Mouse (Mus musculus) urinary bladder, postnatal 4 days (tissue): ENCODE measurements at regions not wholly inside any gene's neighbourhood (a gene's known extent, or its start where the extent isn't known, plus 50 kb on each side); places are given as distances from the start of the nearest gene placed in this dataset.

Experiments used
- DNase-seq, 2 experiments: peaks; one replicate each; pipeline ENCODE4 v3.0.0; 2021 to 2022; ENCODE audit warnings: low spot score in 2 of 2

- no peak for DNase-seq
Measured at GRCm38 (mm10) chr7:79543231-79544071, 74.0 kb downstream of the Rhcg start.

GRCm38 (mm10) chr7:79542379-79543015 lies 75.0 kb downstream of the Rhcg start:
- DNase-seq: no peak

GRCm38 (mm10) chr7:79540246-79540645 lies 74.1 kb upstream of the Polg start:
- no peak for DNase-seq

DNA sequence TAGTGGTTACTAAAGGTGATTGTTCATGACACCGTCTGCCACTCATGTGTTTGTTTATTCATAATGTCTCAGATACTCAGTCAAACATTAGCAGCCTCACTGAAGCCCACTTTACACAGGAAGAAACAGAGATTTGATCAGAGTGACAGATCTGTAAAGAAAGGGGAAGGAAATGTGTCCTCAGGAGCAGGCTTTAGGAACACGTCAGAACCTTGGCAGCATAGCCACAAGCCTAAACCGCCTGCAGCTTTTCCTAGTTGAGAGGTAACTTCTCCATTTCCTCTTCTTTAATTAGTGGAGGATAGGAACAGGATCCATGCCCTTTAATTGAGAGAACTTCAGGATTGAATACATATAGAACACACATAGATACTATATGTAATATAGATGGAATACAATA lies 73.3 kb upstream of the Polg start:
- no peak for DNase-seq

GRCm38 (mm10) chr7:79536157-79536641 lies 70.0 kb upstream of the Polg start:
- DNase-seq: no peak

DNA sequence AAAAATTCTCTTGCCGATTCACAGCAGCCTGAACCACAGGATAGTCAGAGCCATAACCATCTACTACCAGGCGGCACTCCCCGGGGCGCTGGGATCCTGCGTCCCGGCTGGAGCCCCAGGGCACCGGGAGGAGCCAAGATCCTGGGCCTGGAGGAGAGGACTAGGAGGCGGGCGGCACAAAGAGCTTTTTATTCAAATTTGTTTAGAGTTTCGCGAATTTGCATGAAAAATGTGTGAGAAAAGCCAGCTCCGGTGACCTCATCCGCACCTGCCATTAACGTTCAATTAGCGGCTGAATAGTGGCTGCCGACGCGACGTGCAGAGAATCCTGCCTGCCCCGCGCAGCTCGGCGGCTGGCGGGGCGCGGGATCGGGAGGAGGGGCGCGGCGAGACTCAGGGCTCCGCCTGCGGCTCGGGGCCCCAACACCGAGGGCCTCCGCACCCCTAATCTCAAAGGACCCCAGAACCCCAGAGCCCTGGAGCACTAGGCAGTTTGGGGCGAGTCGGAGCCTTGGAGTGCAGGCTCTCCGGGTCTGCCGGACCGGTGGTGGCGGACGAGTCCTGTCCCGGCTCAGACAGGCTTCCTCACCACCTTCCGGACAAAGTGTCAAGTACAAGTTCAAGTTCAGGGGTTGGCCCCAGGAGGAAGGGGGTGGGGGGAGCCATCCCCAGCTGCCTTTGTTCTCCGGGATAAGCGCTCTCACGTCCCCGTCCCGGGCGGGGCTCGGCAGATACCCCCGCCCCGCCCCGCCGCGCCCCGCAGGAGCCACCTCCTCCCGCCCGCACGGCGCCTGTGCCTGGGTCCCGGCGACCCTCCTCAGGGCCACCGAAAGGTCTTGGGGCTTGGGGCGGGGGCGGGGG lies 69.3 kb upstream of the Polg start:
- DNase-seq: no peak

DNA sequence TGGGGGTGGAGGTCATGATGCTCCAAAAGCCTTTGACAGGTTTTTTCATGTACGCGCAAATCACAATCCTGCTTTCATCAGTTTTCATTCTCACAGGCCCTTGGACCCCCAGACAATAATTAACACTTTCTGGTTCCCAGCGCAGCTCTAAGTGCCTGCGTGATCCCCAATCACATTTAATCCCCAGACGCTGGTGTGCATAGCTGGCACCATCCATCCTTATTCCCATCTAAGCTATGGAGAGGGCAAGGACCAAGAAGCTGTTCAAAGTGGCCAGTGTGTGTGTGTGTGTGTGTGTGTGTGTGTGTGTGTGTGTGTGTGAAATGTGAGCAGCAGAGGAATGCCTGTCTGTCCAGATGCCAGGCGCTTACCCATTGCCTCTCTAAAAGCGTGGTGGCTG lies 68.7 kb upstream of the Polg start:
- DNase-seq: no peak

DNA sequence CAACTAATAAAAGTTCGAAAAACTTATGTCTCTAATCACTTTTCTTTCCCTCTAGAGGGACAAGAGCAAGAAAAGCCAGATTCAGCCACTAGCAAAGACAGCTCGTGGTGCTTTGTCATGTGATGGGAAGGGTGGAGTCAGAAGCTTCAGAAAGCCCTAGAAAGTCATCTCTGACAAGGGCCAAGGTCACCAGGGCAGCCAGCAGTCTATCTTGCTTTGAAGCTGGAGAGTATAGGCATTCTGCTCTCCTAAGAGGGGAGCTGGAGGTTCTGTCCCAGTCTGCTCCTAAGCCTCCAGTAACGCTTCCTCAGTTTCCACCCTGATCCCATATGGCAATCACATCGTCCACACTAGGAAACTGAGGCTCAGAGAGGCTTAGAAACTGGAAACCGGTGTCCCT lies 68.2 kb upstream of the Polg start:
- DNase-seq: no peak

GRCm38 (mm10) chr7:79532626-79533140 lies 66.5 kb upstream of the Polg start:
- DNase-seq: no peak

- DNase-seq: no peak
Measured at GRCm38 (mm10) chr7:79531551-79532356, 65.6 kb upstream of the Polg start.

DNA sequence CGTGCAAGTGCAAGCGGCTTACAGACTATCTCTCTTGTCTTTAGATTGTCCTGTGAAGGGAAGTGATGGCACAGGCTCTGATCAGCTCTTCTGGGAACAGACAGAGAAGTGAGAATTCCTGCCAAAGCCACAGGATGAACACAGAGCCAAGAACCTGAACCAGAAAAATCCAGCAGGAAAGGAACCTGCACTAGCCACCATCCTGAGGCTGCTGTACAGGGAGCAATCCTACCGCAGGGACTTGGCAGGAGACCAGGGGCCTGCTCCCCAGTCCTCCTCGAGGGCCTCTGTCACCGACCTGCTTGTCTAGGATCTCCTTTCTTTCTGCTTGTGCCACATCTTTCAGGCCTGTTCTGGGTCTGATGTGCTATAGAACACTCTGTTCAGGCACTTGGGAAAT lies 65.0 kb upstream of the Polg start:
- no peak for DNase-seq

DNA sequence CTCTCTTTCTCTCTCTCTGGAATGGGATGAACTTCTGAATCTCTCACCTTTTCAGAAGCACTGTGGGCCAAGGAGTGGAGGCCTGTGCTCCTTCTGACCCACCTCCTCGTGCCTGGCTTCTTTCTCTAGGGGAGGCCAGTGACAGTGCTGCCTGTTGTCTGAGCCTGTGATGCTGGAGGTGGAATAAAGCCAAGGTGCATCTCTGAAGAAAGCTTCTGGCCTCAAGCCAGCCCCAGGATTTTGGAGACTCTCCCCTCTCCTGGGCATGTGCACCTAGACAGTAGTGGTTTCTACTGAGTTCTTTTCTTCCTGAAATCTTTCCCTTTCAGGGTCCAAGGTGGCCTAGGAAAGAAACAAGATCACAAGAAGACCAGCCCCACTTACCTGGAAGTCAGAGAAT lies 63.3 kb upstream of the Polg start:
- no peak for DNase-seq

DNA sequence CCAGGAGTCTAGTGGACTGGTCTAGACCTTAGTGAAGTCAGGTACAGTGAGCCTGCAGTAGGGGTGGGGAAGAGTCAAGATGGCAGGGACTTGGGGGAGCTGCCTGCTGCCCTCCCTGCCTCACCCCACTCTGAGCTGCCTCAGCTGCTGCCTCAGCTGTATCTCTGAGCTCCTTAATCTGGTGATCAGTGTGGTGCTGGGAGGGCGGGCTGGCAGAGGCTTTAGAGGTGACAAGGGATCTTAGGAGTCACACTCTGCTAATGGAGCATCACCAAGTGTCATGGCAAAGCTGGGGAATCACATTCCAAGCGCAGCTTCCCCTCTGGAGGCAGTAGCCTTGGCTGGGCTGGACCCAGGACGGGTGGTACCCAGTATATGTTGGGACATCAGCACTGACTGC lies 61.8 kb upstream of the Polg start:
- no peak for DNase-seq

DNA sequence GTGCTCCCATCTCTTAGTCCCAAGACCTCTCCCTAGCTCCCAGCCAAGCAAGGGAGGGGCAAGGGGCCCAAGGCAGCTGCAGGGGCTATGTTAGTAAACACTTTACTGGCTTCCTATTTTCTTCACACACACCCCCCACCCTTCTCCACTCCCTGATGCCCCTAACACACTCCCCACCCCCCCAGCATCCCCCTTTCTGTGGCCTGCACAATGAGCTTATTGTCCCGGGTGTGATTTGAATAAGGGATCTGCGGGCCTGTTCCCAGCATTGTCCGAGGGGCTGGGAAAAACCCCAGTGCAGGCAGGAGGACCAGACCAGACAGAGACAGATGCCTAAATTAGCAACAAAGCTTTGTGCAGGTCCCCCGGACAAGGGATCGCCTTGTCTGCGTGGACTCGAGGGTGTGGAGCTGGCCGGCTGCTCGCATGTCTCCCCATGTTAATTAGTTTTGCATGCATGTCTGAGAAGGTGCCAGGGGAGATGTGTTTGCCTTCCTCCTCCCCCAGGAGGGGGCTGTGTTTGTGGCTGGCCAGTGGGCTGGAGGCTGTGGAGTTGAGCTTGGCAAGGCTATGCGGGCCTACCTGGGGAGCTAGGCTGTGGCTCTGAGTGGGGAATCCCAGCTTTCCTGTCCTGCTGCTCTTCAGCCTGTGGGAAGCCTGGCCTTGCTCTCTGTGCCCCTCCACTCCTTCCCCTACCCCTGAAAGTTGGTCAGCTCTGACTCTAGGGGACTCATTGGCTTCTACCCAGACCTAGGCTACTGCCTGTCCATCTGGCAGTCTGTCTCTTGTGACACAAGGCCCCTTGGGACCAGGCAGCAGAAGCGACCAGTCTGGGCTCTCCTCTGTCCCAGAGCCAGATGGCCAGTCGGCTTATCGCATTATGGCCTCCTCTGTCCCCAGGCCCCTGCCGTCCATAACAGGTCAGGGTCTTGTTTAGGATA lies 59.8 kb upstream of the Polg start:
- no peak for DNase-seq

GRCm38 (mm10) chr7:79524921-79525320 lies 58.8 kb upstream of the Polg start:
- no peak for DNase-seq

DNA sequence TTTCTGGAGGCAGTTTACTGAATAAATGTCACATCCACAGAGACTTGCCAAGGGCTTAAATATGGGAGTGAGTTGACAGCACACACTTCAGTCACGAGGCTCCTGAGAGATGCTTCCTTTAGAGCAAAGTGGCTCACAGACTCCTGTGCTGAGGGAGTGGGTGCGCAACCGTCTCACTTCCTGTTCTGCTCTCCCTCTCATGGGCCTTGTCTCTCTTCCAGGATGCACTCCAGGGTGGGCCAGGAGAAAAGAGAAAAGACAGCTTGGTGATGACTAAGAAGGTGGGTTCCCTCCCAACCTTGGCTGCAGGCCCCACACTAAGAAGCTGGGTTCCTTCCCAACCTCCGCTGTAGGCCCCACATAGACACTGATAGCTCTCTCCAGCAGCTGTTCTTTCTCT lies 57.5 kb upstream of the Polg start:
- DNase-seq: no peak

GRCm38 (mm10) chr7:79522046-79522445 lies 55.9 kb upstream of the Polg start:
- DNase-seq: no peak

DNA sequence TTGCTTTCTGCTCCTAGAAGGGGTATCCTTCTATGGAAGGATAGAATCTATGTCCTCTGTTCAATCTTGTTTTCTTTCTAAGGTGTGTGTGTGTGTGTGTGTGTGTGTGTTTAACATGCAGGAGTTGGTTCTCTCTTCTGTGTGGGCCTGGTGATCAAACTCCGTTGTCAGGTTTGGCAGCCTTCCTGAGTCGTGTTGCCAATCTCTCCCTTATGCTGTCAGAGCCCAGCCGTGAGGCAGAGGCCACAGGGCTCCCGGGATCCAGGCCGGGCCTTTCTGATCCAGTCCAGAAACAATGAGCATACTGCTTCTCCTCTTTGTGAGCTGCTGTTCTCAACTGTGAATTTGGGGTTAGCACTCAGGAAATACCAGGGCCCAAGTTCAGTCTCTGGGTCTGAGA lies 55.1 kb upstream of the Polg start:
- DNase-seq: no peak

DNA sequence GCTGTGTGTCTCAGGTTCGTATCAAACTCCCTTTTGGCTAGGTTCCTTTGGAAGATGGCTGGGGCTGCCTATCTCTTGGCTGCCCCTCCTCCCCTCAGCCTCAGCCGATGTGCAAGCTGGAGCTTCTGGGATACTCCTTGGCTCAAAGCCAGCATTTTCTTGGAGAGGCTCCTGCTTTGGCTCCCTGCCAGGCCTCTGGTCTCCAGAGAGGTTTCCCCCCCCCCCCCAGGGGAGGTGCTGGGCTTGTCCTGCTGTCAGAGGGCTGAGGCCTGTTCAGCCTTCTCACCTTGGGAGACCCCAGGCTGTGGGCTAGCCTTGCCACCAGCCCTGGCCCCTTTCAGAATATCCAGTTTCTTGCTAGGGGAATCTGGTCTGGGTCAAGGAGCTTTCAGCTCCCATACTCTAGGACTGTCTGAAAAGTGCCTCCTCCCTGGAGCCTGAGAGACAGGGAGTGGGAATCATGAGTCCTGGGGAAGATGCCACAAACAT lies 54.1 kb upstream of the Polg start:
- peak in 1 of 2 experiments; percentile 57 for DNase-seq

GRCm38 (mm10) chr7:79518928-79519327 lies 52.8 kb upstream of the Polg start:
- no peak for DNase-seq
